Mouse (Mus musculus) embryonic facial prominence, embryonic 10.5 days (tissue): Measurements from ENCODE around the gene Gas6. TPM values are rescaled to one million over a fixed set of nuclear protein-coding genes. Genes with fewer than 3 reads are reported as not detected.

Experiments
- DNase-seq: peaks from one replicate; pipeline ENCODE4 v3.0.0-alpha.2; 2017; ENCODE audit warnings: low spot score
- H3K27ac ChIP-seq: fragments of 300-500 bp; sonication (generic); replicated peaks from 2 replicates; pipeline ENCODE4 v1.5.1; 2016; ENCODE audit warnings: mild to moderate bottlenecking
- H3K27me3 ChIP-seq: fragments of 300-500 bp; sonication (generic); replicated peaks from 2 replicates; pipeline ENCODE4 v1.6.1; 2016; ENCODE audit warnings: low read depth, mild to moderate bottlenecking; ENCODE audit not compliant: poor library complexity, severe bottlenecking
- H3K36me3 ChIP-seq: fragments of 300-500 bp; sonication (generic); replicated peaks from 2 replicates; pipeline ENCODE4 v1.6.1; 2016; ENCODE audit warnings: mild to moderate bottlenecking, moderate library complexity
- H3K4me1 ChIP-seq: fragments of 300-500 bp; sonication (generic); 2 replicates; pipeline ENCODE4 v1.6.1; 2016
- H3K4me3 ChIP-seq: fragments of 300-500 bp; sonication (generic); 2 replicates; pipeline ENCODE4 v1.5.1; 2016; ENCODE audit warnings: mild to moderate bottlenecking, moderate library complexity
- H3K9me3 ChIP-seq: fragments of 300-500 bp; sonication (generic); 2 replicates; pipeline ENCODE4 v1.6.1; 2016; ENCODE audit warnings: mild to moderate bottlenecking
- WGBS: fragments of 180-500 bp; shearing (Covaris S2); methylation state at CpG from one replicate; pipeline ENCODE4 v1.1.7; 2016; 5-methylcytosine and 5-hydroxymethylcytosine counted together
- polyA plus RNA-seq: library from polyadenylated mRNA; unstranded; fragments of >200 nt; fragmentation: Nextera tagmentation; extraction: Ambion mirVana; gene quantifications from 2 replicates; pipeline ENCODE4 v1.2.1, GENCODE M21; 2016

Gas6 gene
- polyA plus RNA-seq, 1 experiment from 2014 or later = 7.8 TPM

DNA sequence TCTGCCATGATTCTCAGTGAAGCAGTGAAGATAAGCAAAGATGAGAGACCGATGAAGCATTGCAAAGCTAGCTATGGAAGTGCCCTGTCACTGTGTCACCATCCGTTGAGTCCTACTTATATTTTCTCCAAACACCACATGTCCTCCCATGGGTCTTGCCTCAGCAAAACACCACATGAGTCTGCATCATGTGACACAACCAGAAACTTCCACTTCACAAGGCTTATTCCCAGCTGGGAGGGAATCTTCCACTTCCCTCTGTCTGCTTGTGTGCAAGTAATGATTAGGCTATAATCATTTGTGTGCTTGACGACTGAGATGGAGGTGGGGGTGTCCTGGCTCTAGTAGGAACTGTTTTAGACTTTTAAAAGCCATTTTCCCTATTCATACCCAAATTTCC, 6.9 kb upstream of the Gas6 start:
- Histone ChIP-seq H3K27me3 (no peaks in the 10 kb centered on the region), H3K27ac (no peak overlapping the region), H3K4me3 (no peak overlapping the region), H3K36me3 (no peaks in the 10 kb centered on the region), H3K4me1 (no peaks in the 10 kb centered on the region), H3K9me3 (no peaks in the 10 kb centered on the region)
- 83% methylated on average over 3 of the region's 3 CpGs for WGBS
- DNase-seq = no peak

DNA sequence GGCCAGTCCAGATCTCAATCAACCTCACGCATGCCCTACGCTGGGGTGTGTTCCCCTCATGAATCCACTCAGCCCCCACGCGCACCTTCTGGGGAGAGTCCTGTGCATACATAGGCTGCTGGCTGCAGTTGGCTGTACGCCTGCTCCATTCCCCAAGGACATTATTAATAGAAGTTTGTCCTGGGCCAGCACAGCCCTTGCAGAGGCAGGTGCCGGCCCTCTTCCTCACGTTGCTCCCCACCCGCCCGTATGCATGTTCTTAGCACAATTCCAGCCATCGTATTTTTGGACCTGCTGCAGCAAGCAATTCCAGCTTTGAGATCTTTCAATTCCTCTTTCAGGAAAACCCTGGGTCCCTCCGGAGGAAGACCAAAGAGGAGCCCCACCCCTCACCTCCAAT, 1.3 kb downstream of the Gas6 start:
- H3K4me1 ChIP-seq = peaks cover 41% of the 10 kb centered on the region
- H3K27me3 ChIP-seq = peaks cover 58% of the 10 kb centered on the region
- no peak for DNase-seq
- no peaks in the 10 kb centered on the region for H3K9me3 ChIP-seq
- WGBS = 60% methylated on average over 11 of the region's 11 CpGs
- no peaks in the 10 kb centered on the region for H3K36me3 ChIP-seq
- H3K4me3 ChIP-seq = no peak overlapping the region
- H3K27ac ChIP-seq = no peak overlapping the region

DNA sequence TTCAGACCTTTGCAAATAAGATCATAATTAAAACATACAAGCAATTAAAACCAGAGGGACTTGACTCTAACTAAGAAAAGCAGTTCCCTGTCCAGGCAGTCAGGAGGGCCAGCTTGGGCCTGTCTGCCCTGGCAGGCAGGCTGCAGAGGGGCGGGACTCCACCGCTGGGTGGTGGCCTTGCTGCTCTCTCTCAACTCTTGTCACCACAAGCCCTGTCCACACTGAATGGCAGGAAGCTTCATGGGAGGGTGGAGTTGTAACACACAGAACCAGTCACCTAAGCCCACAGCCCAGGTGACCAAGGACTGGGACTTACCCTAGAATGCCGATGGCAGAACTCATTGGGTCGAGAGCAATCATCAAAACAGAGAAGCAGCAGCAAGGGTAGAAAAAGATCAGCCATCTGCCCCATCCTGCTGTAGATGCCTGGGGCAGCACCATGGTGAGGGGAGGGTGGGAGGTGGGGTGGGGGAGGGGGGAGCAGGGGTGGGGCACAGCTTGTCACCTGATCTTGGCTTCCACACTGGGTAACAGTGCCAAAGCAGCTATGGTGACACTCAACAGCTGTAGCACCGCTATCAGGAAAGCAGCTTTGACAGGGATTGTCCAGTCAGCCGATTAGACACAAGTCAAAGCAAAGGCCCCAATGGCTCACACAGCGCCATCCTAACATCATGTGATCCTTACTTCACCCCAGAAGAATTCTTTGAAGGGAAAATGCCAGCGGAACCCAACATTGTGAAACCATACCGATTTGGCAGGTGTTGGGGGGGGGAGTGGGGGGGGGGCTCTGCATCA, 1.9 kb downstream of the Gas6 start:
- Histone ChIP-seq H3K9me3 (no peaks in the 10 kb centered on the region), H3K36me3 (no peaks in the 10 kb centered on the region), H3K4me3 (no peak overlapping the region), H3K27ac (no peak overlapping the region), H3K4me1 (peaks cover 41% of the 10 kb centered on the region), H3K27me3 (peaks cover 58% of the 10 kb centered on the region)
- DNase-seq = peak; percentile 27
- WGBS = 59% methylated on average over 9 of the region's 9 CpGs

DNA sequence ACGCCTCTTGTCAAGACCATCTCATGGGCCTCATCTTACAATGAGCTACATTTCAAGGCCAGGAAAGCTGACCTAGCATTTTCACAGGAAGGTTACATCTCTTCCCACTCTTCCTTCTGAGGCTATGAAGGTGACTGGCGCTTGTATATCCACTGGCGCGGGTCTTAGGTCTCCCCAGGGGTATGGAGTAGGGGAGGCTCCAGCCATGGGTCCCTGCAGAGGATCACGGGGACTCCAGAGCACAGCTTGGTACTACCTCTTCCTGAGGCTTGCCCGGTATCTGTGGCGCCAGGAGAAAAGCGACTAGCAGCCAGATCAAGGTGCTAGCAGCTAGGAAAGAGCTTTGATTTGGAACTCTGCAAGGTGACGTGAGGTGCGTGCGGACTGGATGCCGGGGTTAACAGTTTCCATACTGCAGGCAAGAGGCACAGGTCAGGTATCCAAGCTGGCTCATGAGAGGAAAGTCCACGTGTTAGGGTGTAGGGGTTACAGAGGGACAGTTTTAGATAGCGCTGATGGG, 2.7 kb downstream of the Gas6 start:
- DNase-seq = no peak
- 83% methylated on average over 14 of the region's 14 CpGs for whole genome bisulfite sequencing
- no peak overlapping the region for H3K27ac ChIP-seq
- peaks cover 58% of the 10 kb centered on the region for H3K27me3 ChIP-seq
- no peak overlapping the region for H3K4me3 ChIP-seq
- no peaks in the 10 kb centered on the region for H3K36me3 ChIP-seq
- H3K4me1 ChIP-seq = peaks cover 41% of the 10 kb centered on the region
- H3K9me3 ChIP-seq = no peaks in the 10 kb centered on the region

DNA sequence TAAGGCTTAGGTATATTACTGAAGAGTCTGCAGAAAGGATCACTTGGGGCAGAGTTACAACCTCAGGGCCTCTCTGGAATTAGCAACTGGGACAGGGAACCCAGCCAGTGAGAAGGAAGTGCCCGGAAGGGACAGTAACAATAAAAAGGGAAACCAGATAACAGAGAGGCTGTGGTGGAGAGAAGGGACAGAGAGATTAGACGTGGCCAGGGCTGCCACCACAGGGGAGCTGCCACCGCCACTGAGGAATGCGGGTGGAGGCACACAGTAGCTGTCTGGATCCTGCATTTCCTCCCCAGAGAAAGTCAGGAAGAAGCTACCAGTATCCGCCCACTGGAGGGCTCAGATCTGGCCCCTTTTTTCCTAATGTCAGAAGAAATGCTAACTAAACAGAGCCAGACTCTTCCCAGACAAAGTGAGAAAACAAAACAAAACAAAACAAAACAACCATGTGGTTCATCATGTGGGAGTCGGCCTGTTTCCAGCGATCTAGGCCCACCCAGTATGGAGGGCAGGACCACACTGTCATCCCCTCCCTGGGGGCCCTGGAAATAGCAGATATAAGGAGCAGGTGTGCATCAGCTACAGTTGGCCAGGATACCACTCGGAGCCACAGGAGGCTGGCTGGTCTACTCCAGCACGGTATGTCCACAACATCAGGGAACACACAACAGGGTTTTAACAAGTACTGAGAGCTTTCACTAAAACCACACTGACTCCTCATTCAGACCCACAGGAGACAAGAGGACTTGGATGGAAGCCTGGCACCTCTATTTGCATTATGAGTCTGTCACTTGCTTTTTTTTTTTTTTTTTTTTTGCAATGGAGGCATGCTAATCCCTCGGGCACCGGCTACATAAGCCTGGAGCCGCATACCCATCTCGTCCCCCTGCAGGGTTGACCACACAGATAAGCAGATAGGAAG, 4.0 kb downstream of the Gas6 start:
- WGBS = 37% methylated on average over 13 of the region's 13 CpGs
- Histone ChIP-seq H3K36me3 (no peaks in the 10 kb centered on the region), H3K27me3 (peaks cover 51% of the 10 kb centered on the region), H3K4me3 (no peak overlapping the region), H3K27ac (no peak overlapping the region), H3K9me3 (no peaks in the 10 kb centered on the region), H3K4me1 (peaks cover 41% of the 10 kb centered on the region)
- DNase-seq = no peak

DNA sequence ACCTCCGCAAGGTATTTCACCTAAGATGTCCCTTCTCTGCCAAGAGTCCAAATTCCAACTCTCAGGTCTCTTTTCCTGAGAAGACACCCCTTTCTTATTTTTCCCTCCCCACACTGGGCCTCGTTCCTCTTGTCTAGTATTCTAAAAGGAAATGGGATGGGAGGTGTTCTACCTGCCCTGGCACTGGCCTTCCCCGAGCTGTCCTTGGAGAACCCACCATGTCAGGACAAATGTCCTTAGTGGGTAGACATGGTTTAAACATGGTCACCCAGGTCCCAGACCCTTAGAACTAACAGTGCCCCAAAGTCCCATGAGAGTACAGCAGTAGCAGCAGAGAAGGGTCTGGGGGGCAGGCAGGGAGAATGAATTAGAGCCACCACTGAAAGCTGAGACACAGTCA, 4.9 kb downstream of the Gas6 start:
- WGBS = 74% methylated on average over 3 of the region's 3 CpGs
- Histone ChIP-seq H3K27ac (no peak overlapping the region), H3K27me3 (peaks cover 42% of the 10 kb centered on the region), H3K36me3 (no peaks in the 10 kb centered on the region), H3K4me1 (peaks cover 38% of the 10 kb centered on the region), H3K9me3 (no peaks in the 10 kb centered on the region), H3K4me3 (no peak overlapping the region)
- DNase-seq = no peak

DNA sequence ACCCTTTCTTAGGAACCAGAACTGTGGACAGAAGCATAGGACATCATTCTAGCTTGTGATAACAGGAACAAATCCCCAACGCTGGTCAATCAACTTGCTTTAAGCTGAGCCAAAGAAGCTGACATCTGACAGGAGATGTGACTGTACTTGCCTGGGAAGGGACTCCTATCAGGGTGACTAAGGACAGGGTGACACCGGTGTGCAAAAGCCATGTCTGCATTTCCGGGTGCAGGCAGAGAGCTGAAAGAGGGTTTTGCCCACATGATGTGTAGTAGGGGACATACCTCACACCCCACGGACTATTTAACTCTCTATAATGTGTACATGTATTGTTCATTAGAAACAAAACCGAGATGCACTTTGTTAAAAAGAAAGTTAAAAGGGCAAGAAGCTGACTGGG, 11.1 kb downstream of the Gas6 start:
- 86% methylated on average over 5 of the region's 5 CpGs for WGBS
- Histone ChIP-seq H3K4me3 (no peak overlapping the region), H3K36me3 (no peaks in the 10 kb centered on the region)

DNA sequence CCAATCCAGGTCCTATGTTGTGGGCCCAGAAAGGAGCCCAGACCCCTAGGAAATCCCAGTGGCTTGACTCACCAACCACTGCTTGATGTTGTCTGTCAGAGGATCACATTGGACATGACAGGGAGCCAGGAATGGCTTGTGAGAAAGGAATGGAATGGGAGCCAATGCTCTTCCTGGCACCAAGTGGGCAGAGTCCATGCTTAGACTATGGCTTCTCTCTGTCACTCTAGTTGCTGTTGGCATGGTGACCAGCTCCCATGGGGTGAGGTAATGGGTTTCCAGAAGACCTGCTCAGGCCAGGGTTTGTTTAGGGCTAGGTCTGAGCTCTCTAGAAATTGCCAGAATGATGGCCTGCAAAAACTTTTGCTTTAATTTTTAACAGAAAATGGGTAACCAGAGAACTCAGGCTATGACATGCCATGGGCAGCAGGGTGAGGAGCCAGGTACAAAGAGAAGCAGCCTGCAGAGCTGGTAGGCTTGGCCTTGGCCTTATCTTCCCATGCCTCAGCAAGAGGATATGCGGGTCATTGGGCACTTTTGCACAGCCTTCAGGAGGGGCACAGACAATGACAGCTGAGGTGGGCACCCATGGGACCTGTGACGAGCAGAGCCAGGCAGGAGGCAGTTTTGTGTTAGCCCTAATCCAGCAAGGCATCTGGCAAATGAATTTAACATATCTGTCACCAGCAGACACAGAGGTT, 12.0 kb downstream of the Gas6 start:
- H3K27me3 ChIP-seq = no peaks in the 10 kb centered on the region
- WGBS = 91% methylated on average over 2 of the region's 2 CpGs
- no peak overlapping the region for H3K27ac ChIP-seq
- no peaks in the 10 kb centered on the region for H3K36me3 ChIP-seq
- no peak overlapping the region for H3K4me3 ChIP-seq
- H3K9me3 ChIP-seq = no peaks in the 10 kb centered on the region
- H3K4me1 ChIP-seq = no peaks in the 10 kb centered on the region
- no peak for DNase-seq

More for the DNA sequence above, 11.1 kb downstream of the Gas6 start:
- no peaks in the 10 kb centered on the region for H3K27me3 ChIP-seq
- H3K4me1 ChIP-seq = no peaks in the 10 kb centered on the region
- H3K27ac ChIP-seq = no peak overlapping the region
- DNase-seq = no peak
- H3K9me3 ChIP-seq = no peaks in the 10 kb centered on the region

DNA sequence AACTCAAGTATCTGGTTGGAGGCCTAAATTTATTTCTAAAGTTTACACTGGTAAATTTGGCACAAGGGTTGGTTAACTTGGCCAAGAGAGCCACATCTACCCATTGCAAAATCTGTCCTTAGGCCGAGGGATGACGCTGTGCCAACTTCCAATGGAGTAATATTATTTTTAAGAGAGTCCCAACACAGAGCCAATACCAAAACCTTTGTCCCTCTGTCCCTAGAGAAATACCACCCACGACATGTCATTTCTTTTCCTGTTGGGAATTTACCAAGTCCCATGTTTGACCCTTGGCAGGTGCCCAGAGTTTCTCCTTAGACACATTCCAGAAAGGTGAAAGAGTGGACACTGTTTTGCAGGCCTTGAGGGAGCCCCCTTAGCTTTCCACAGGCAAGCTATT, 12.7 kb downstream of the Gas6 start:
- Histone ChIP-seq H3K27me3 (no peaks in the 10 kb centered on the region), H3K4me1 (no peaks in the 10 kb centered on the region), H3K36me3 (no peaks in the 10 kb centered on the region), H3K4me3 (no peak overlapping the region), H3K27ac (no peak overlapping the region), H3K9me3 (no peaks in the 10 kb centered on the region)
- no peak for DNase-seq
- WGBS = 85% methylated on average over 3 of the region's 3 CpGs

DNA sequence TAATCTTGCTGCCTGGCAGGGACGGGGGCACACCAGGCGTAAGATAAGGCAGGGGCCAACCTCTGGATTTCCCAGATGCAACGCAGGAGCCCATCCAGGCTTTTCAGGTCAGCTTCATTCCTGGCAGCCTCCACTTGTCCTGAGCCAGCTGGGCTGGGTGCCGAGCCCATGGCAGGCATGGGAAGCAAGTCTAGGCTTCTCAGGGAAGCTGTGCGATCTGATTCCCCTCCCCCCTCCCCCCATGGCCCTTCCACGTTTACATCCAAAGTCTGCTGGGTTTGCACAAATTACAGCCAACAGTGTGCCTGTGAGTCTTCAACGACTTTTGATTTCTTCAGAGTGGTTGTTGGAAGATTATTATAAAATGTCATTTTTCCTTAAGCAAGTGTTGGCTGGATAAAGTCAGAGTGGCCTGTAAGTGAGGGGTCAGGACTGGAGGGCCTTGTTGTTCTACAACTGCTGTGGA, 13.2 kb downstream of the Gas6 start:
- no peak overlapping the region for H3K4me3 ChIP-seq
- WGBS = 84% methylated on average over 7 of the region's 7 CpGs
- H3K9me3 ChIP-seq = no peaks in the 10 kb centered on the region
- no peaks in the 10 kb centered on the region for H3K36me3 ChIP-seq
- H3K4me1 ChIP-seq = no peaks in the 10 kb centered on the region
- no peaks in the 10 kb centered on the region for H3K27me3 ChIP-seq
- no peak for DNase-seq
- H3K27ac ChIP-seq = no peak overlapping the region

DNA sequence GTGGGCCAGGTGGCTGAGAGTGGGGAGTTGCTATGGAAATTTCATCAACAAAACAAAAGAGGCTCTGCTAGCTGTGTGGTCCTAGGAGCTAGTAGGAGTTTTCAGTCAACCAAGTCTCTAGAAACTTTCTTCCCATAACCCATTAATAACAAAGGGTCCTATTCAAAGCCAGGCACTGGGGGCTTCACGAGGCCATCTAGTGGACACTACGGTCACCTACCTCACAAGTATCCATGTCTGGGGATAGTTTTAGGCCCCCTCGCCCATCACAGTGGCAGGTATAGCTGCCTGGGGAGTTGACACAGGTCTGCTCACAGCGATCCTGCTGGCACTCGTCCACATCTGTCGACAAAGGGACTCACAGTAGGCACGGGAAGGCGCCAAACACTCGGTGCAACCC, 18.4 kb downstream of the Gas6 start:
- Histone ChIP-seq H3K4me1 (peaks cover 5% of the 10 kb centered on the region; the same call in 1 of the 2 replicates), H3K36me3 (no peaks in the 10 kb centered on the region), H3K4me3 (no peak overlapping the region), H3K27ac (no peak overlapping the region), H3K27me3 (no peaks in the 10 kb centered on the region), H3K9me3 (no peaks in the 10 kb centered on the region)
- no peak for DNase-seq
- WGBS = 56% methylated on average over 9 of the region's 9 CpGs

DNA sequence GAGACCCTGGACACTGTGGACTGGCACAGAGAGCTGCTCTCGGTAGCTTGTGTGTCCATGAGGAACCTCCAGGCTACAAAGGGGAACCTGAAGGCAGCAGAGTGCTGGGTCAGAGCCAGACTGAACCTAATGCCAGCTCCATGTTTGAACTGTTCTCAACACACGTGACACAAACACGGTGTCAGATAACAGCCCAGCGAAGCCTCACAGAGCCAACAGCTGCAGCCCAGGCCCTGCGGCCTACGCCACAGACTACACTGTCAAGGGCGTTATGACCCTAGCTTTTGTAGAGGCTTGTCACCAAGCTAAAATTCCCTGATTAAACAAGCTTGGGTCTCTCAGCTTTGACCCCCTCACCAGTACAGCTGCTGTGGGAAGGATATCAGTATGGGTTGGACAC, 22.0 kb downstream of the Gas6 start:
- H3K9me3 ChIP-seq = no peaks in the 10 kb centered on the region
- H3K27ac ChIP-seq = no peak overlapping the region
- peaks cover 5% of the 10 kb centered on the region; the same call in 1 of the 2 replicates for H3K4me1 ChIP-seq
- H3K36me3 ChIP-seq = no peaks in the 10 kb centered on the region
- WGBS = 73% methylated on average over 7 of the region's 7 CpGs
- no peaks in the 10 kb centered on the region for H3K27me3 ChIP-seq
- H3K4me3 ChIP-seq = no peak overlapping the region
- peak; percentile 48 for DNase-seq
